In genomic region chr9:110656249-110657221, GRCm38 (mm10) we compare ENCODE assay signal across 8 mouse cellular contexts. TPM values are rescaled to one million over a fixed set of nuclear protein-coding genes. Genes with fewer than 3 reads are reported as not detected.
DNase-seq lines count a peak whose midpoint lies in the region; ATAC-seq and TF ChIP-seq lines count a peak whose summit lies in the region.

TSS of gene Ccdc12 (plus strand) at chr9:110656503.

- peak within 1 kb of the TSS; percentile 84 for H3K9ac ChIP-seq in heart, embryonic 15.5 days
- peak within 1 kb of the TSS; percentile 88 for H3K9ac ChIP-seq in liver, embryonic 14.5 days (replicated peaks)
- H3K9ac ChIP-seq in neural tube, embryonic 11.5 days (ENCODE audit: low read length) = peak within 1 kb of the TSS; percentile 85
- peak within 1 kb of the TSS; percentile 76 for H3K9ac ChIP-seq in stomach, postnatal 0 days (ENCODE audit: low read length)

- H3K27me3 ChIP-seq in forebrain, embryonic 10.5 days (ENCODE audit: poor library complexity, severe bottlenecking) = peaks cover 23% of the 10 kb centered on the region
- 0 out of 2 replicates have a peak, but pooled peaks cover 3% of the 10 kb centered on the region for H3K27me3 ChIP-seq in heart, embryonic 15.5 days
- H3K27me3 ChIP-seq in liver, embryonic 14.5 days (ENCODE audit: control insufficient read depth, insufficient read depth, low read length) = peaks cover 19% of the 10 kb centered on the region
- peaks cover 22% of the 10 kb centered on the region for H3K27me3 ChIP-seq in neural tube, embryonic 11.5 days (ENCODE audit: control insufficient read depth, insufficient read depth, low read length)
- H3K27me3 ChIP-seq in stomach, postnatal 0 days (ENCODE audit: control insufficient read depth, insufficient read depth, low read length) = no peaks in the 10 kb centered on the region

- peak within 1 kb of the TSS; percentile 70 for H3K4me3 ChIP-seq in forebrain, embryonic 10.5 days
- peak within 1 kb of the TSS; percentile 85 for H3K4me3 ChIP-seq in heart, embryonic 15.5 days
- peak within 1 kb of the TSS; percentile 82 to 90 for H3K4me3 ChIP-seq in liver, embryonic 14.5 days (ENCODE audit: insufficient read depth in 1 of 2, low read depth in 2 of 2, low read length in 2 of 2)
- H3K4me3 ChIP-seq in neural tube, embryonic 11.5 days (ENCODE audit: low read depth, low read length) = peak within 1 kb of the TSS; percentile 72
- H3K4me3 ChIP-seq in stomach, postnatal 0 days (ENCODE audit: low read depth, low read length) = peak within 1 kb of the TSS; percentile 66

- H3K4me1 ChIP-seq in forebrain, embryonic 10.5 days = peaks cover 57% of the 10 kb centered on the region
- peaks cover 56% of the 10 kb centered on the region for H3K4me1 ChIP-seq in heart, embryonic 15.5 days (replicated peaks)
- peaks cover 34 to 58% of the 10 kb centered on the region in 2 experiments for H3K4me1 ChIP-seq in liver, embryonic 14.5 days (replicated peaks; ENCODE audit: control insufficient read depth in 2 of 2, insufficient read depth in 2 of 2, low read length in 1 of 2)
- peaks cover 24% of the 10 kb centered on the region for H3K4me1 ChIP-seq in neural tube, embryonic 11.5 days (ENCODE audit: control insufficient read depth, insufficient read depth, low read length)
- peaks cover 8% of the 10 kb centered on the region for H3K4me1 ChIP-seq in stomach, postnatal 0 days (replicated peaks; ENCODE audit: control insufficient read depth, insufficient read depth)

- peak within 1 kb of the TSS; percentile 97 for H3K27ac ChIP-seq in forebrain, embryonic 10.5 days
- H3K27ac ChIP-seq in heart, embryonic 15.5 days = peak within 1 kb of the TSS; percentile 96
- peak within 1 kb of the TSS; percentile 83 for H3K27ac ChIP-seq in liver, embryonic 14.5 days
- peak within 1 kb of the TSS; percentile 75 for H3K27ac ChIP-seq in neural tube, embryonic 11.5 days (ENCODE audit: low read depth, low read length)
- H3K27ac ChIP-seq in stomach, postnatal 0 days (replicated peaks) = peak within 1 kb of the TSS; percentile 90

- under 1% methylated on average over 52 of the region's 52 CpGs for WGBS in forebrain, embryonic 10.5 days
- under 1% methylated on average over 52 of the region's 52 CpGs for WGBS in heart, embryonic 15.5 days
- WGBS in liver, embryonic 14.5 days (ENCODE audit: insufficient replicate concordance) = under 1% methylated on average over 52 of the region's 52 CpGs
- under 1% methylated on average over 52 of the region's 52 CpGs for WGBS in neural tube, embryonic 11.5 days
- WGBS in stomach, postnatal 0 days = 1% methylated on average over 52 of the region's 52 CpGs

- H3K9me3 ChIP-seq in forebrain, embryonic 10.5 days = no peaks in the 10 kb centered on the region
- no peaks in the 10 kb centered on the region for H3K9me3 ChIP-seq in heart, embryonic 15.5 days (replicated peaks)
- no peaks in the 10 kb centered on the region for H3K9me3 ChIP-seq in liver, embryonic 14.5 days (ENCODE audit: control insufficient read depth, low read length)
- H3K9me3 ChIP-seq in neural tube, embryonic 11.5 days (ENCODE audit: control insufficient read depth, low read length) = no peaks in the 10 kb centered on the region
- H3K9me3 ChIP-seq in stomach, postnatal 0 days (ENCODE audit: control insufficient read depth, low read length) = no peaks in the 10 kb centered on the region

- H3K4me2 ChIP-seq in heart, embryonic 15.5 days = peak within 1 kb of the TSS; percentile 69
- peak within 1 kb of the TSS; percentile 97 for H3K4me2 ChIP-seq in liver, embryonic 14.5 days (ENCODE audit: low read depth)
- H3K4me2 ChIP-seq in neural tube, embryonic 11.5 days (ENCODE audit: low read depth) = peak within 1 kb of the TSS; percentile 69
- peak within 1 kb of the TSS; percentile 72 for H3K4me2 ChIP-seq in stomach, postnatal 0 days (replicated peaks; ENCODE audit: low read depth)

- TF ChIP-seq CTCF in liver, embryonic 14.5 days (IDR thresholded peaks at IDR 0.05; ENCODE audit: low read depth) = peak; percentile 45
- TF ChIP-seq CTCF in stomach, postnatal 0 days (IDR thresholded peaks at IDR 0.05; ENCODE audit: low read depth) = peak; percentile 53

- peak; percentile 88 for ATAC-seq in heart, embryonic 15.5 days (replicated peaks; ENCODE audit: insufficient number of reproducible peaks, insufficient read depth, low FRiP score, low read depth)
- peak; percentile 84 for ATAC-seq in liver, embryonic 14.5 days (ENCODE audit: insufficient read depth)
- ATAC-seq in neural tube, embryonic 11.5 days (ENCODE audit: insufficient read depth, low FRiP score, low TSS enrichment) = peak; percentile 97
- ATAC-seq in stomach, postnatal 0 days (ENCODE audit: low FRiP score, low TSS enrichment) = peak; percentile 89

- peak; percentile 92 to 93 for DNase-seq in CD8-positive naive resting alpha-beta T cell, adult 2 months (ENCODE audit: low read depth in 2 of 2, low spot score in 2 of 2)
- DNase-seq in c-Kit-positive CD71-negative TER-119-negative erythroid progenitor cells, embryonic 14.5 days (ENCODE audit: low read depth) = peak; percentile 95
- peak; percentile 94 for DNase-seq in forebrain, embryonic 10.5 days (ENCODE audit: extremely low spot score, low spot score)
- DNase-seq in kidney, postnatal 25 days = peak; percentile 96 to 98
- DNase-seq in liver, embryonic 14.5 days (ENCODE audit: low read depth in 3 of 3, low spot score in 3 of 3) = peak; percentile 94 to 96 (median 94)
- peak; percentile 98 for DNase-seq in neural tube, embryonic 11.5 days (ENCODE audit: low spot score)
- DNase-seq in stomach, postnatal 0 days (ENCODE audit: low spot score) = peak; percentile 94

- TF ChIP-seq EP300 in liver, embryonic 14.5 days (IDR thresholded peaks at IDR 0.05; ENCODE audit: low read depth) = no peak
- TF ChIP-seq EP300 in stomach, postnatal 0 days (optimal IDR thresholded peaks at IDR 0.05) = no peak

- peaks cover 17% of the 10 kb centered on the region for H3K36me3 ChIP-seq in forebrain, embryonic 10.5 days (replicated peaks)
- no peaks in the 10 kb centered on the region for H3K36me3 ChIP-seq in heart, embryonic 15.5 days
- H3K36me3 ChIP-seq in liver, embryonic 14.5 days (replicated peaks; ENCODE audit: control insufficient read depth, insufficient read depth, low read depth) = no peaks in the 10 kb centered on the region
- H3K36me3 ChIP-seq in neural tube, embryonic 11.5 days (ENCODE audit: control insufficient read depth, insufficient read depth, low read length) = no peaks in the 10 kb centered on the region
- no peaks in the 10 kb centered on the region for H3K36me3 ChIP-seq in stomach, postnatal 0 days (ENCODE audit: control insufficient read depth, insufficient read depth, low read length)

RNA-seq across cellular contexts. Expression of gene Ccdc12, which starts in this region (rescaled TPM):
- 178 and 183 TPM in 2 replicates for polyA plus RNA-seq in forebrain, embryonic 10.5 days (2016; fragmentation: Nextera tagmentation; extraction: Ambion mirVana)
- 130 and 138 TPM in 2 replicates for polyA plus RNA-seq in heart, embryonic 15.5 days (2015; fragmentation: Nextera tagmentation; extraction: Ambion mirVana)
- 42.3 and 64.5 TPM in 2 replicates for polyA plus RNA-seq in liver, embryonic 14.5 days (2012; rRNA removed)
- polyA plus RNA-seq in liver, embryonic 14.5 days (2014; fragmentation: Nextera tagmentation; extraction: Ambion mirVana) = 60.4 and 66.0 TPM in 2 replicates
- polyA plus RNA-seq in neural tube, embryonic 11.5 days (2014; fragmentation: Nextera tagmentation; extraction: Ambion mirVana) = 131 and 134 TPM in 2 replicates
- 139 and 144 TPM in 2 replicates for polyA plus RNA-seq in stomach, postnatal 0 days (2015; fragmentation: Nextera tagmentation; extraction: Ambion mirVana)

Comparison
In these comparisons a context has a peak if more than half of its experiments do, and no peak if none do; other contexts are left out.
1. Peak in every context shown above with its lines: DNase-seq, ATAC-seq, H3K4me3 ChIP-seq and H3K27ac ChIP-seq.